Mouse (Mus musculus) cerebellum, postnatal 36 days (tissue): ENCODE results near the gene Krtcap2.

Experiments used
- DNase-seq, 2 experiments: peaks; one replicate each; pipeline ENCODE4 v3.0.0; 2021 to 2022; ENCODE audit warnings: mixed read lengths in 2 of 2

The Krtcap2 gene

GRCm38 (mm10) chr3:89250435-89251040 lies 4.8 kb downstream of the Krtcap2 start:
- DNase-seq, result peak; percentile 76 to 77

- DNase-seq, result no peak
Observed at GRCm38 (mm10) chr3:89251365-89251895, 5.7 kb downstream of the Krtcap2 start.

GRCm38 (mm10) chr3:89254994-89255393 lies 9.2 kb downstream of the Krtcap2 start:
- DNase-seq, result no peak

- no peak for DNase-seq
Observed at GRCm38 (mm10) chr3:89256177-89256576, 10.4 kb downstream of the Krtcap2 start.

- DNase-seq, result no peak
Observed at GRCm38 (mm10) chr3:89259076-89259475, 13.3 kb downstream of the Krtcap2 start, which contains the start of gene Dpm3. TSS of gene Dpm3 (plus strand) at chr3:89259358.

- DNase-seq, result no peak
Observed at GRCm38 (mm10) chr3:89260211-89260610, 14.4 kb downstream of the Krtcap2 start.

GRCm38 (mm10) chr3:89262417-89262816 lies 16.7 kb downstream of the Krtcap2 start:
- DNase-seq, result no peak

GRCm38 (mm10) chr3:89266439-89266893 lies 20.7 kb downstream of the Krtcap2 start:
- DNase-seq, result peak; percentile 75 to 79

GRCm38 (mm10) chr3:89268916-89269315 lies 23.1 kb downstream of the Krtcap2 start:
- DNase-seq, result no peak

GRCm38 (mm10) chr3:89270051-89270755 lies 24.4 kb downstream of the Krtcap2 start, which contains the start of gene Slc50a1:
TSS of gene Slc50a1 (minus strand) at chr3:89270570.
- DNase-seq, result peak; percentile 83 to 88

GRCm38 (mm10) chr3:89270891-89271290 lies 25.1 kb downstream of the Krtcap2 start:
- DNase-seq, result peak; percentile 58 to 66

GRCm38 (mm10) chr3:89271760-89272159 lies 26.0 kb downstream of the Krtcap2 start:
- DNase-seq, result peak; percentile 36 to 37

GRCm38 (mm10) chr3:89276061-89276460 lies 30.3 kb downstream of the Krtcap2 start:
- no peak for DNase-seq

GRCm38 (mm10) chr3:89277281-89278021 lies 31.7 kb downstream of the Krtcap2 start:
- DNase-seq, result peak; percentile 19 to 20

GRCm38 (mm10) chr3:89278107-89278506 lies 32.3 kb downstream of the Krtcap2 start:
- DNase-seq, result peak in 1 of 2 experiments; percentile 17

- DNase-seq, result no peak
Observed at GRCm38 (mm10) chr3:89278643-89279042, 32.9 kb downstream of the Krtcap2 start.

GRCm38 (mm10) chr3:89279153-89279890 lies 33.6 kb downstream of the Krtcap2 start:
- peak; percentile 86 to 88 for DNase-seq

GRCm38 (mm10) chr3:89280050-89280605 lies 34.4 kb downstream of the Krtcap2 start:
- peak; percentile 16 to 35 for DNase-seq

- peak; percentile 37 to 44 for DNase-seq
Observed at GRCm38 (mm10) chr3:89280606-89281511, 35.1 kb downstream of the Krtcap2 start, which contains the start of gene Efna1. TSS of gene Efna1 (minus strand) at chr3:89281142.

- DNase-seq, result peak; percentile 88 to 89
Observed at GRCm38 (mm10) chr3:89281579-89282290, 36.0 kb downstream of the Krtcap2 start.
